ENCODE assay signal across 8 mouse cellular contexts in the genomic region with DNA sequence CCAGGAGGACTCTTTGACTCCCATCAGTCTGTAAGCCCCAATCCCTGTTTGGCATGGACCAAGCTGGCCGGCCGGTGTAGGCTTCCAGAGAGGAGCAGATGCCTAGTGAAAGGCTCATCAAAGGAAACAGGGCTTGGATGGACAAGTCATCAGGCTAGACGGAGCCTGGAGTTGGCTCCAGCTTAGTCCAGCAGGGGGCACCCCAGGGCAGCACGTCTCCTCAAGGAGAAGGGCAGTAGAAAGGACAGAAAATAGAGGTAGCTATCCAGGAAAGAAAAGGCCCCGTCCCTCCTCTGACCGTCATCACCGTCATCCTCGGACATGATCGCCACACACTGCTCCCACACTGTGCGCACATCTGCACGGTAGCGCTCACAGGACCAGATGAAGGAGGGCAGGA. TPM values are rescaled to one million over a fixed set of nuclear protein-coding genes. Genes with fewer than 3 reads are reported as not detected.
DNase-seq lines count a peak whose midpoint lies in the region; ATAC-seq lines count a peak whose summit lies in the region.

No protein-coding gene starts in this region.

- H3K4me2 ChIP-seq in hindbrain, embryonic 15.5 days = peak overlapping the region; percentile 80

- peak overlapping the region; percentile 5; the same call in 1 of the 2 replicates for H3K4me3 ChIP-seq in hindbrain, embryonic 15.5 days
- peak overlapping the region; percentile 83 for H3K4me3 ChIP-seq in megakaryocyte, embryonic 14.5 days (replicated peaks)

- H3K9me3 ChIP-seq in hindbrain, embryonic 15.5 days = no peaks in the 10 kb centered on the region
- no peaks in the 10 kb centered on the region for H3K9me3 ChIP-seq in megakaryocyte, embryonic 14.5 days

- no peaks in the 10 kb centered on the region for H3K27me3 ChIP-seq in hindbrain, embryonic 15.5 days
- H3K27me3 ChIP-seq in megakaryocyte, embryonic 14.5 days (replicated peaks) = peaks cover 97% of the 10 kb centered on the region

- peak overlapping the region; percentile 45 for H3K9ac ChIP-seq in hindbrain, embryonic 15.5 days

- peak overlapping the region; percentile 74 for H3K27ac ChIP-seq in hindbrain, embryonic 15.5 days (replicated peaks)

- no peak for ATAC-seq in hindbrain, embryonic 15.5 days (ENCODE audit: low FRiP score, low read depth)

- no peaks in the 10 kb centered on the region for H3K36me3 ChIP-seq in hindbrain, embryonic 15.5 days
- H3K36me3 ChIP-seq in megakaryocyte, embryonic 14.5 days (replicated peaks; ENCODE audit: low read length) = no peaks in the 10 kb centered on the region

- DNase-seq in T-cell, adult 2 months (ENCODE audit: low spot score) = peak; percentile 79
- peak; percentile 94 to 96 for DNase-seq in cerebellum, postnatal 36 days
- peak; percentile 87 for DNase-seq in gastrocnemius, adult 18-20 months (ENCODE audit: low spot score)
- DNase-seq in left cerebral cortex, adult 18-20 months (ENCODE audit: low spot score in 2 of 2) = peak; percentile 91 to 94
- DNase-seq in right cerebral cortex, adult 2 months (ENCODE audit: low spot score in 2 of 2) = peak; percentile 91 to 93
- DNase-seq in urinary bladder, postnatal 10 days (ENCODE audit: low spot score) = peak; percentile 65

- H3K4me1 ChIP-seq in hindbrain, embryonic 15.5 days (replicated peaks) = peaks cover 82% of the 10 kb centered on the region
- H3K4me1 ChIP-seq in megakaryocyte, embryonic 14.5 days = peaks cover 61% of the 10 kb centered on the region

- 6% methylated on average over 12 of the region's 12 CpGs for WGBS in hindbrain, embryonic 15.5 days

RNA-seq across cellular contexts. Expression of a gene that starts 2.2 kb away (rescaled TPM):
- total RNA-seq in gastrocnemius, adult 18-20 months (2021) = 1 to 10 TPM; 3.5 to 4.9 TPM
- 17.1 and 18.7 TPM in 2 replicates for polyA plus RNA-seq in hindbrain, embryonic 15.5 days (2015; fragmentation: Nextera tagmentation; extraction: Ambion mirVana)
- total RNA-seq in left cerebral cortex, adult 18-20 months (2021) = 10 to 100 TPM; 23.5 to 30.9 TPM
- polyA plus RNA-seq in megakaryocyte, embryonic 14.5 days (2012; ENCODE audit: insufficient read depth, low replicate concordance) = 5.5 TPM in 1 of 2 replicates, not detected in the other

RNA-seq across cellular contexts. Expression of a gene that starts 4.1 kb away (rescaled TPM):
- total RNA-seq in gastrocnemius, adult 18-20 months (2021) = under 1 TPM; 0.09 to 0.21 TPM
- polyA plus RNA-seq in hindbrain, embryonic 15.5 days (2015; fragmentation: Nextera tagmentation; extraction: Ambion mirVana) = 33.9 and 37.5 TPM in 2 replicates
- total RNA-seq in left cerebral cortex, adult 18-20 months (2021) = 100 to 1,000 TPM; 212 to 232 TPM
- 0.82 and 7.7 TPM in 2 replicates for polyA plus RNA-seq in megakaryocyte, embryonic 14.5 days (2012; ENCODE audit: insufficient read depth, low replicate concordance)

RNA-seq across cellular contexts. Expression of a gene that starts 19.6 kb away (rescaled TPM):
- under 1 TPM; 0.57 to 0.71 TPM for total RNA-seq in gastrocnemius, adult 18-20 months (2021)
- 0.83 and 3.3 TPM in 2 replicates for polyA plus RNA-seq in hindbrain, embryonic 15.5 days (2015; fragmentation: Nextera tagmentation; extraction: Ambion mirVana)
- total RNA-seq in left cerebral cortex, adult 18-20 months (2021) = under 1 TPM in 1 of 2 experiments, not detected in 1; 0.21 TPM
- not detected in 2 replicates for polyA plus RNA-seq in megakaryocyte, embryonic 14.5 days (2012; ENCODE audit: insufficient read depth, low replicate concordance)

RNA-seq across cellular contexts. Expression of a gene that starts 28.3 kb away (rescaled TPM):
- total RNA-seq in gastrocnemius, adult 18-20 months (2021) = under 1 TPM; 0.38 to 0.41 TPM
- 0.14 and 0.32 TPM in 2 replicates for polyA plus RNA-seq in hindbrain, embryonic 15.5 days (2015; fragmentation: Nextera tagmentation; extraction: Ambion mirVana)
- 1 to 10 TPM; 4.2 to 8.6 TPM for total RNA-seq in left cerebral cortex, adult 18-20 months (2021)
- polyA plus RNA-seq in megakaryocyte, embryonic 14.5 days (2012; ENCODE audit: insufficient read depth, low replicate concordance) = 0.35 TPM in 1 of 2 replicates, not detected in the other

RNA-seq across cellular contexts. Expression of a gene that starts 30.4 kb away (rescaled TPM):
- under 1 TPM; 0.25 to 0.55 TPM for total RNA-seq in gastrocnemius, adult 18-20 months (2021)
- 35.3 and 44.0 TPM in 2 replicates for polyA plus RNA-seq in hindbrain, embryonic 15.5 days (2015; fragmentation: Nextera tagmentation; extraction: Ambion mirVana)
- total RNA-seq in left cerebral cortex, adult 18-20 months (2021) = under 1 TPM; 0.23 to 0.42 TPM
- polyA plus RNA-seq in megakaryocyte, embryonic 14.5 days (2012; ENCODE audit: insufficient read depth, low replicate concordance) = 27.2 and 32.4 TPM in 2 replicates

Comparison
In these comparisons a context has a peak if more than half of its experiments do, and no peak if none do; other contexts are left out.
1. RNA of a gene that starts 2.2 kb away (total RNA-seq): 23.5 to 30.9 TPM in left cerebral cortex, adult 18-20 months; 3.5 to 4.9 TPM in gastrocnemius, adult 18-20 months; every median in the first group is over 4 times any median in the second.
2. RNA of a gene that starts 4.1 kb away (total RNA-seq): 212 to 232 TPM in left cerebral cortex, adult 18-20 months; 0.09 to 0.21 TPM in gastrocnemius, adult 18-20 months; every median in the first group is over 100 times any median in the second.
3. Peak in every context shown above with its lines, with median percentiles within 50 percentile points of each other: DNase-seq.